ENCODE assay signal across 15 mouse cellular contexts in genomic region chr16:91978846-91979245, GRCm38 (mm10).
DNase-seq lines count a peak whose midpoint lies in the region; ATAC-seq and TF ChIP-seq lines count a peak whose summit lies in the region.
"Had no signal": no experiment of that assay in that cellular context is flagged by ENCODE, and none has a peak within 500 bp of the region (broad histone marks: within the 10 kb centered on the region; RNA-seq: fewer than 3 reads in every experiment).

No protein-coding gene starts in this region.

- H3K4me3 ChIP-seq in embryonic facial prominence, embryonic 13.5 days, result no peak overlapping the region
- no peak overlapping the region for H3K4me3 ChIP-seq in embryonic facial prominence, embryonic 10.5 days
- no peak overlapping the region for H3K4me3 ChIP-seq in intestine, embryonic 15.5 days (replicated peaks)
- no peak overlapping the region for H3K4me3 ChIP-seq in intestine, postnatal 0 days (ENCODE audit: low read depth, low read length)
- H3K4me3 ChIP-seq in embryonic facial prominence, embryonic 15.5 days (replicated peaks), result no peak overlapping the region
- H3K4me3 ChIP-seq: midbrain, embryonic 13.5 days; stomach, embryonic 15.5 days had no signal

- no peaks in the 10 kb centered on the region for H3K27me3 ChIP-seq in embryonic facial prominence, embryonic 13.5 days
- no peaks in the 10 kb centered on the region; the same call in 1 of the 2 replicates for H3K27me3 ChIP-seq in embryonic facial prominence, embryonic 10.5 days (replicated peaks; ENCODE audit: low read depth, poor library complexity, severe bottlenecking)
- no peaks in the 10 kb centered on the region for H3K27me3 ChIP-seq in intestine, embryonic 15.5 days (replicated peaks)
- H3K27me3 ChIP-seq in intestine, postnatal 0 days (replicated peaks; ENCODE audit: control insufficient read depth, insufficient read depth, low read length), result no peaks in the 10 kb centered on the region
- H3K27me3 ChIP-seq in embryonic facial prominence, embryonic 15.5 days, result no peaks in the 10 kb centered on the region
- H3K27me3 ChIP-seq: midbrain, embryonic 13.5 days; stomach, embryonic 15.5 days had no signal

- no peak for TF ChIP-seq CTCF in intestine, postnatal 0 days (IDR thresholded peaks at IDR 0.05; ENCODE audit: low read depth)

- peak overlapping the region; percentile 9 for H3K4me2 ChIP-seq in embryonic facial prominence, embryonic 13.5 days
- no peak overlapping the region for H3K4me2 ChIP-seq in intestine, embryonic 15.5 days (replicated peaks)
- H3K4me2 ChIP-seq in intestine, postnatal 0 days (replicated peaks; ENCODE audit: low read depth), result no peak overlapping the region
- no peak overlapping the region for H3K4me2 ChIP-seq in embryonic facial prominence, embryonic 15.5 days (replicated peaks)
- H3K4me2 ChIP-seq: midbrain, embryonic 13.5 days; stomach, embryonic 15.5 days had no signal

- no peak for DNase-seq in embryonic facial prominence, embryonic 10.5 days (ENCODE audit: low spot score)
- peak; percentile 64 for DNase-seq in kidney, postnatal 10 days
- DNase-seq in adrenal gland, postnatal 36 days, result no peak
- DNase-seq in gastrocnemius, postnatal 25 days, result no peak
- DNase-seq: embryo, embryonic 11 days; lung, postnatal 10 days; right cerebral cortex, postnatal 14 days had no signal

- no peak overlapping the region for H3K9ac ChIP-seq in embryonic facial prominence, embryonic 13.5 days
- no peak overlapping the region for H3K9ac ChIP-seq in intestine, embryonic 15.5 days
- no peak overlapping the region for H3K9ac ChIP-seq in intestine, postnatal 0 days (ENCODE audit: low read depth, low read length)
- H3K9ac ChIP-seq in embryonic facial prominence, embryonic 15.5 days, result no peak overlapping the region
- H3K9ac ChIP-seq: midbrain, embryonic 13.5 days; stomach, embryonic 15.5 days had no signal

- 0 out of 2 replicates have a peak, but pooled peaks have one; percentile 52 for ATAC-seq in embryonic facial prominence, embryonic 13.5 days (ENCODE audit: insufficient number of reproducible peaks, insufficient read depth, low FRiP score, low TSS enrichment, low read depth)
- ATAC-seq in intestine, embryonic 15.5 days, result 0 out of 2 replicates have a peak, but pooled peaks have one; percentile 31
- no peak for ATAC-seq in intestine, postnatal 0 days
- peak; percentile 58; the same call in 1 of the 2 replicates for ATAC-seq in embryonic facial prominence, embryonic 15.5 days (ENCODE audit: insufficient number of reproducible peaks, low FRiP score, low TSS enrichment, low read depth)
- ATAC-seq: forebrain, embryonic 14.5 days; midbrain, embryonic 13.5 days had no signal

- H3K4me1 ChIP-seq in embryonic facial prominence, embryonic 13.5 days, result peaks cover 8% of the 10 kb centered on the region
- H3K4me1 ChIP-seq in embryonic facial prominence, embryonic 10.5 days, result peaks cover 14% of the 10 kb centered on the region
- peaks cover 5% of the 10 kb centered on the region; the same call in 1 of the 2 replicates for H3K4me1 ChIP-seq in intestine, embryonic 15.5 days (replicated peaks)
- no peaks in the 10 kb centered on the region for H3K4me1 ChIP-seq in intestine, postnatal 0 days (replicated peaks; ENCODE audit: control insufficient read depth, insufficient read depth, low read length)
- peaks cover 6% of the 10 kb centered on the region; the same call in 1 of the 2 replicates for H3K4me1 ChIP-seq in embryonic facial prominence, embryonic 15.5 days
- H3K4me1 ChIP-seq: stomach, embryonic 15.5 days had no signal

- H3K27ac ChIP-seq in embryonic facial prominence, embryonic 13.5 days, result peak overlapping the region; percentile 44; the same call in 1 of the 2 replicates
- H3K27ac ChIP-seq in embryonic facial prominence, embryonic 10.5 days (replicated peaks), result no peak overlapping the region; the same call in 1 of the 2 replicates
- no peak overlapping the region for H3K27ac ChIP-seq in intestine, embryonic 15.5 days
- no peak overlapping the region for H3K27ac ChIP-seq in intestine, postnatal 0 days (ENCODE audit: low read depth, low read length)
- no peak overlapping the region for H3K27ac ChIP-seq in embryonic facial prominence, embryonic 15.5 days (replicated peaks)
- H3K27ac ChIP-seq: midbrain, embryonic 13.5 days; stomach, embryonic 15.5 days had no signal

- H3K9me3 ChIP-seq in embryonic facial prominence, embryonic 13.5 days, result no peaks in the 10 kb centered on the region
- H3K9me3 ChIP-seq in embryonic facial prominence, embryonic 10.5 days, result no peaks in the 10 kb centered on the region
- no peaks in the 10 kb centered on the region for H3K9me3 ChIP-seq in intestine, embryonic 15.5 days
- no peaks in the 10 kb centered on the region for H3K9me3 ChIP-seq in intestine, postnatal 0 days (ENCODE audit: control insufficient read depth)
- H3K9me3 ChIP-seq in embryonic facial prominence, embryonic 15.5 days (replicated peaks), result no peaks in the 10 kb centered on the region
- H3K9me3 ChIP-seq: G1E; midbrain, embryonic 13.5 days; stomach, embryonic 15.5 days had no signal

- no peaks in the 10 kb centered on the region for H3K36me3 ChIP-seq in embryonic facial prominence, embryonic 13.5 days
- no peaks in the 10 kb centered on the region for H3K36me3 ChIP-seq in embryonic facial prominence, embryonic 10.5 days (replicated peaks)
- H3K36me3 ChIP-seq in intestine, embryonic 15.5 days, result no peaks in the 10 kb centered on the region
- no peaks in the 10 kb centered on the region for H3K36me3 ChIP-seq in intestine, postnatal 0 days (ENCODE audit: control insufficient read depth, insufficient read depth)
- no peaks in the 10 kb centered on the region for H3K36me3 ChIP-seq in embryonic facial prominence, embryonic 15.5 days
- H3K36me3 ChIP-seq: G1E; midbrain, embryonic 13.5 days; stomach, embryonic 15.5 days had no signal

- WGBS in embryonic facial prominence, embryonic 13.5 days, result 15% methylated on average over 5 of the region's 5 CpGs
- WGBS in embryonic facial prominence, embryonic 10.5 days, result 23% methylated on average over 5 of the region's 5 CpGs
- 29% methylated on average over 5 of the region's 5 CpGs for WGBS in intestine, embryonic 15.5 days
- WGBS in intestine, postnatal 0 days, result 39% methylated on average over 5 of the region's 5 CpGs
- WGBS in embryonic facial prominence, embryonic 15.5 days, result 7% methylated on average over 5 of the region's 5 CpGs
